Mouse (Mus musculus) activated CD4-positive, CD25-positive, alpha-beta regulatory T cell, adult 4 months (primary cell): ENCODE measurements around the gene Hdgfl2. TPM values are rescaled to one million over a fixed set of nuclear protein-coding genes. Genes with fewer than 3 reads are reported as not detected.
"Not testable (repeated sequence)": the region's sequence is repeated elsewhere in the genome, so short reads cannot be mapped to it uniquely, and the experiment has no call there.

Source experiments
- ATAC-seq: one replicate; pipeline ENCODE4 v1.8.0; 2017
- polyA plus RNA-seq, 2 experiments: library from polyadenylated mRNA; unstranded; fragments of 100-300 nt; shearing (Covaris generic); gene quantifications; one replicate each; pipeline ENCODE4 v1.2.1; 2017

Gene Hdgfl2
- polyA plus RNA-seq, 2 experiments from 2014 or later, result 35.7 to 44.6 TPM

DNA sequence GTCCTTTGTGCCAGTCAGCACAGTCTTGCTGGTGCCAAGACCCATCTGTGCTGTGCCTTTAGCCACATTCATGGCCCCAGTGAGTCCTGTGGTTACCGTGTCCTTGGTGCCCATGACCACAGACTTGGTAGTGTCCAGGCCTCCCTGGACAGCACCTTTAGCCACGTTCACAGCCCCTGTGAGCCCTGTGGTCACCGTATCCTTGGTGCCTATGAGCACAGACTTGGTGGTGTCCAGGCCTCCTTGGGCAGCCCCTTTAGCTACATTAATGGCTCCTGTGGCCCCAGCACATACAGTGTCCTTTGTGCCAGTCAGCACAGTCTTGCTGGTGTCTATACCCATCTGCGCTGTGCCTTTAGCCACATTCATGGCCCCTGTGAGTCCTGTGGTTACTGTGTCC is 27.0 kb downstream of the Hdgfl2 start:
- ATAC-seq, result not testable (repeated sequence)

DNA sequence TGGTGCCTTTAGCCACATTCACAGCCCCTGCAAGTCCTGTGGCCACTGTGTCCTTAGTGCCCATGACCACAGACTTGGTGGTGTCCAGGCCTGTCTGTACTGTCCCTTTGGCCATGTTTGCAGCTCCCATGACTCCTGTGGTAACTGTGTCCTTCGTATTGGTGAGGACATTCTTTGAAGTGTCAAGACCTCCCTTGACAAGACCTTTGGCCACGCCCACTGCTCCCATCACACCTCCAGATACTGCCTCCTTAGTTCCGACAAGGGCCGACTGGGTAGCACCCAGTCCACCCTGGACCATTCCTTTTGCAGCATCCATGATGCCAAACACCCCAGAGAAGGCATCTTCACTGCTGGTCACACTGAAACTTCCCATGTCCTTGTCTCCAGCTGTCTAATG is 27.5 kb downstream of the Hdgfl2 start:
- ATAC-seq, result no peak

DNA sequence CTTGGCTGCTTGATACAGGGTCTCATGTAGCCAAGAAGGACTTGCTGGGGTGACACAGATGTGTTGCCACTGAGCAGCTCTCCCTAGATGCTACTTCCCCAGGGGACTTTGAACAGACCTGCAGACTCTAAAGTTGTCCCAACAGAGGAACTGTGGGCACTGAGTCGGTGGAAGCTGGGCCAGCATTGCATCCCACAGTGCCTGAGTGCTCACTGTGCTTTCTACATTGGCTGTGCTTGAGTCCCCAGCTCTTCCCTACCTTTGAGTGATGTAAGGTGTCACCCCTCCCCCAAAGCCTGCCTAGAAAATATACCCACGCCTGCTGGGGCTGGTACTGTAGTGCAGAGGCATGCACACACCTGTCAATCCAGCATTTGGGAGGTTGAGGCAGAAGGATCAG is 28.3 kb downstream of the Hdgfl2 start:
- ATAC-seq, result no peak

DNA sequence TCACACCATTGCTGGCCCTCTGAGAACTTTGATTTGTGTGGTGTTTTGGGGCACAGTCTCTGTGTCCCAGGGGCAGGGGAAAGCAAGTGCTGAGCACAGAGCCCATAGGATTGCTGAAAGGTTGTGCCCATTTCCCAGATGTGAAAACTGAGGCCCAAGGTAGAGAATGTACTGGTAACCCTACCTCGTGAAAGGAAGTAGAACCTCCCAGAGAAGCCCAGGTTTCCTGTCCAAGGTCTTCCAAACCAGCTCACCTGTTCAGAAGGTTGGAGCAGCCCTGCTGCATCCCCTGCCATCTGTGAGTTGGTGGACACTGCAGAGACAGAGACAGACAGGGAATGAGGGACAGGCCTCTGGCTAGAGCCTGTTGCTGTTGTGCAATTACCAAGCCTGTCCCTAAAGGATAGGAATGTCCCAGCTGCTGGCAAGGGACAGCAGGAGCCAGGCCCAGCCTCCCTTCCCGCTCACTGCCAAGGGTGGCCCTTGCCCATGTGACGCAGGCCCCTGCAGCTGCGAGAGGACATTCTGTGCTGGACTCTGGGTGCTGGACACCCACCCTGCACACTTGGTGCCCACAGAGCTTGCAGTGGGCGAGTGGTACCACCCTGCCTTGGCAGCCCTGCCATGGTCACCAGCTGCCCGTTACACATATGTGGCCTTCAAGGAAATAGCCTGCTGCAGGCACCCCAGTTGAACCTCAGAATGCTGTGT is 29.1 kb downstream of the Hdgfl2 start:
- ATAC-seq, result no peak

DNA sequence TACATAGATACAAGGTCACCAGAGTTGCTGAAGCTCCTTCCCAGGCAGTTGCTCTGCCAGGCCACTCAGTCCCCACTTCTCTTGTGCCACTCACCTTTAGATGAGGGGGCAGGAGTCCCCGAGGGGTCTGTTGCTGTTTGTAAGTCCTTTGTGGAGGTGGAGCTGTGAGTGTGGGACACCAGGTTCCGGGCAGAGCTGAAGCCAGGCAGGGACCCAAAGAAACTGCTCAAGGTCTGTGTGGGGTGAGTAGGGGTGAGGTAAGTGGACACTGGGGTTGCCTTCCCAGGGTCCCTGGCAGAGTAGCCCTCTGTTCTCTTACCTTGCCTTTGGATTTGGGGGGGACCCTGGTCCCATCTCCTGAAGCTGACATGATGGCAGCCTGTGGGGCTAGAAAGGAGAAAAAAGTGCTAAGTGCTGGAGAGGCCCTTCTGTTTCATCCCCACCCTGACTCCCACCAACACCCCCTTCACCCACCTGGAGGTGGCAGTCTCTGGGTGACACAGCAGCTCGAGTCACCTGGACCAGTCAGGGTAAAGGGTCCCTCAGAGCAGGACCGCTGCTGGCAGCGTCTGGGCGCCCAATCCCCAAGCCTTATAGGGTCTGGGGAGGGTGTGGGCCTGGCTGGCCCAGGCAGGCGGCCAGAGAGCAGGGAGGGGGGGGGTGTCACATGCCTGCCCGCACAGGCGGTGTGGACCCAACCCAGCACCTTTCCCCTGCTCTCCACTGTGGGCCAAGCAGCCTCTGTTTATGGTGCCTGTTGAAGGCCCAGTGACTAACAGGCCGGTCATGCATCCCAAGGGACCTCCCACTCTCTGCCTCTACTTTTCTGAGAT is 30.0 kb downstream of the Hdgfl2 start, which contains the start of gene Plin4:
Plin4 (minus strand) TSS at position 585 of the 833 bp plus-strand sequence.
- ATAC-seq, result no peak

DNA sequence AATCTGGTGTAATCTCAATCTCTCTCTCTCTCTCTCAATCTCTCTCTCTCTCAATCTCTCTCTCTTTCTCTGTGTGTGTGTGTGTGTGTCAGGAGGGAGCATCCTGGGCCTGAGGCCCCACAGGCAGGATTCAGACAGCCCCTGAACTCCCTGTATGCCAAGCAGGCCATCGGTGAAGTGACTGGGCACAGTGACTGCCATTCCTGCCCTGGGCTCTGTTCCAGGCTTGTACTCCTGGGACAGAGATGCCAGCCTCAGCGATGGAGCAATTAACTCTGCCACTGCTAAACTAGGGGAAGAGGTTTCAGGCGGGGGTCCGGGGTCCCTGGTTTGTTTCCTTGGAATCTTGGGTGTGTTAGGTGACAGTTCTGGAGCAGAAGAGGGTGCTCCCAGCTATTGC is 31.1 kb downstream of the Hdgfl2 start:
- ATAC-seq, result no peak

DNA sequence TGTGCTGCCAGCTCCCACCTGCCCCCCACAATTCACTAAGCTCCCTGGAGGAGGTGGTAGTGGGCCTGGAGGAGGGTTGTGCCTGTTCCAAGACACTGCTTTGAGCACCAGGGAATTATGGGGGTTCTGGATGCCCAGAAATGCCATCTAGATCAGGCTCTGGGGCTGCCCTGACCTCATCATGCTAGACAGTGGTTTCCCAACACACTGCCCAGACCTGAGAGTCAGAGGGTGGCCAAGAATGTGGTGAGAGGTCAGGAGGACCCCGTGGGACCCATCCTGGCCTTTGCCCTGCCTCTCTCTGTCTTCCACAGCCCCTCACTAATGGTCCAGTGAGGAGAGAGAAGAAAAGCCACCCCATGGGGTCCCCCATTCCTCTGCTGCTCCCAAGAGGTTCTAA is 31.6 kb downstream of the Hdgfl2 start:
- ATAC-seq, result no peak

DNA sequence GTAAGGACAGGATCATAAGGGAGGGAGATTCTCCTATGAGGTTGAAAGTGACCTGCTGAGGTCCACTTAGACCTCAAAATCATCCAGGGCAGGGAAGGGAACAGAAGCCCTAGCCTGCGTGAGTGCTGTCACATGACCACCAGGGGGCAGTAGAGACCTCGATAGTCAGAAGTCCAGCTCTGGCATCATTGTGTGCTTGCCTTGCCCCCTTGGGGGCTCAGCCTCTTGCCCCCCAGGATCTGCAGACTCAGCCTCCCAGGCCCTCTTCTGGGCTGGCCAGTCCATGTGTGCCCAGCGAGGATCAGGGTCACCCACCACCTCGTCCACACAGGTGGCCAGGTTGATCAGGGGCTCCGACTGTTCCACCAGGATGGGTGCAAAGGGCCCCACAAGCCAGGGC is 32.4 kb downstream of the Hdgfl2 start:
- no peak for ATAC-seq

DNA sequence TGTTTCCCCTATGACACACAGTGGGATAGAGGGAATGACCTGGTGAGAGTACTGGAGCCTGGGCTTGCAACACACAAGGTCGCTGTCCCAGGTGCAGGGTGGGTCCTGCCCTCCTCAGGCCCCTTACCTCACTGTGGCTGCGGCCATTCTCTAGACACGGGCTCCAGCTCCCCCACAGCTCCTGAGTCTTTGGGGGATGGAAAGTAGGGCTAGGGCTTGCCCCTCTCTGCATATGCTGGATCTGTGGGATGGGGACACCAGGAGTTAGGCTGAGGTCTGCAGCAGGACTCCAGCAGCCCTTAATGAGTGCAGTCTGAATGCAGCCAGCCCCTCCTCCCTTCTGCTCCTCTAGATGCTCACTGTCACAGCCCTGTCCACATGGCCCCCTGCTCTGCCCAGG is 33.3 kb downstream of the Hdgfl2 start:
- ATAC-seq, result no peak

DNA sequence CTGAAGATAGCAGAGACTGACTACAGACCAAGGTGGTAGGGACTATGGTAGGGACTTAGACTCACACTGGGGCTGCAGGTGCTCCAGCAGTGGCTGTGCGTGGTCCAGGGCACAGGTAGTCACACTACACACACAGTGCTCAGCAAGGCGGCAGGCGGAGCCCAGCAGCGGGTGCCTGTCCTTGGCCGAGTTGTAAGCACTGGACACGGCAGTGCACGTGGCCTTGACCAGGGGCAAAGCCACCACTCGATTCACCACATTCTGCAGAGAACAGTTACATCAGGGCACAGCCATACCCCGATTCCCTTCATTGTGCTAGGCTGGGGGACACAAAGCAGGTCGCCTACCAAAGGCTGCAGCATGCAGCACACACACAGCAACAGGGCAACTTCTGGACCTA is 36.8 kb downstream of the Hdgfl2 start:
- no peak for ATAC-seq

DNA sequence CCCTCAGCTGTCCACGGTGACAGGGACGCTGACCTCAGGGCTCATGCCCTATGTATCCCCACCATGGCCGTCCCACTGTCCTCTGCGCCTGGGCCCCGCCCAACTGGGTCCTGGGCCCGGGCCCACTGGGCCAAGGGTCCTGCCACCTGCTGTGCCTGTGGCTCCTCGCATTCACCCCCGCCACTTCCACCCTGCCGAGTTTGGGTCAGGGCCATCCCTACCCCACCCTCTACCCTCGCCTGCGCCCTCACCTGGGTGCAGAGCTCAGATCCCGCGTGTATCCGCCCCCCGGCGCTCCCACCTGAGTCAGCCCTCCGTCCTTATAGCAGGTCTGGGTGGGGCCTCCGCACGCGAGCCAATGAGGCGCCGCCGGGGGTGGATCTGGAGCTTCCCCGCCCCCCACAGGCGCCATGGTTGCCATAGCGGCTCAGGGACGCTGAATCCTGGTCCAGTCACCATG is 37.8 kb downstream of the Hdgfl2 start, which contains the start of gene Plin5:
Plin5 (minus strand) TSS at position 346 of the 460 bp plus-strand sequence.
- ATAC-seq, result no peak

DNA sequence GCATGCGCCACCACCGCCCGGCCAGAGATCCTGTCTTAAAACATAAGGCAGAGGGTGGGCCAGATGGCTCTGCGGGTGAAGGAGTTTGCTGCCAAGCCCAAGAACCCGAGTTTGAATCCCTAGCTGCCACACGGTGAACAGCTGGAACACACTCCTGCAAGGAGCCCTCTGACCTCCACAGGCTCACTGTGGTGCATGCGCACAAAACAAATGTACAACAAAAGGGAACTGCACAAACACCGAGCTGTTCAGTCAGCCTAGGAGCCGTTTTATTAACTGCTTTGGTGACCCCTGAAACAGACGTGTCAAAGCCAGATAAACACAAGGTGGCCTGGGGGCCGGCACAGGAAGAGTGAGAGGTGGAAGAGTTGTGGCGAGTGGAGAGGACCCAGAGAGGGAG is 40.0 kb downstream of the Hdgfl2 start:
- ATAC-seq, result no peak

DNA sequence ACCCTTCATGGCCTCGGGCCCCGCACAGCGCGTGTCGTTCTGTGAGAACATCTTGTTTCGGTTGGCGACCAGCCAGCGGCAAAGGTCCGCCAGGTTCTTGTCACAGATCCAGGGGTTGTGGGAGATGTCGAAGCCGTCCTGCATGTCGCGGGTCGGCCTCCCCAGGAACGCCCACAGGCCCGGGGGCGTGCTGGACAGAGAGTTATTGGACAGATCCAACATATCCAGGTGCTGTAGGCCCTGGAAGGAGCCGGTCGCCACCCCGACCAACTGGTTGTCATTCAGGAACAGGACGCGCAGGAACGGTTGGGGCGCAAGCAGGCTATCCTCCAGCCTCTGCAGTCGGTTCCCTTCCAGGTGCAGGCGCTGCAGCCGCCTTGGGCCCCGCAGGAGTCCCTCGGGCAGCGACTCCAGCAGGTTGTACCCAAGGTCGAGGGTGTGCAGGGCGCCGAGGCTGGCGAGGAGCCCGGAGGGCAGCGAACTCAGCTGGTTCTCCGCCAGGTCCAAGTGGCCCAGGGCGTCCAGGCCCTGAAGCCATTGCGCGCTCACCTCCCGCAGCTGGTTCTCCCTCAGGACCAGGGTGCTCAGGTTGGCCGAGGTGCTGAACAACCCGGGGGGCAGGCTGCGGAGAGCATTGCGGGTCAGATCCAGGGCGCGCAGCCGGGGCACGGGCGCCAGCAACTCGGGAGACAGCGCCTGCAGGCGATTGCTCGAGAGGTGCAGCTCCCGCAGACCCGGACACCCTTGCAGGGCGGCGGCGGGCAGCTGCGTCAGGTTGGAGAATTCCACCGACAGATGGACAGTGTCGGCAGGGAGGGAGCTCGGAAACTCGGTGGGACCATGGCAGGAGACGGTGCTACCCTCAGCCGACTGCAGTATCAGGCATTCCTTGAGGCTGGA is 40.8 kb downstream of the Hdgfl2 start:
- no peak for ATAC-seq

DNA sequence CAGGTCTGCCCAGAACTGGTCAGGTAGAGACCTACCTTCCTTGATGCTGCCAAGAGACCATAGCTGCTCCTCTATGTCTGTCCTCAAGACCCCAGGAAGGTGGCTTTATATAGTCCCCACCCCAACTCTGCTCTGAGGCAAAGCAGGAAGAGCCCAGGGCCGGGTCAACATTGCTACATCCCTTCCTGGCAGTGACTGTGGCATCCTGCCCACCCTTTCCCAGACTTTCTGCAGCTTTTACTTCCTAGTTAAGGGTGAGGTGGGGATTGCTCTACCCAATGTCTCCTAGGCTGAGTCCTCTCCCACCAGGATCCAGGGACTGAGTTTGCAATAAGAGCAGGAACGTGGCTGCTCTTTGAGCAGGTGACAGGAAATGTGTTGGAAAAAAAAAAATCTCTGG is 42.4 kb downstream of the Hdgfl2 start, which contains the start of gene Lrg1:
Lrg1 (minus strand) TSS at position 176 of the 400 bp plus-strand sequence.
- ATAC-seq, result no peak

DNA sequence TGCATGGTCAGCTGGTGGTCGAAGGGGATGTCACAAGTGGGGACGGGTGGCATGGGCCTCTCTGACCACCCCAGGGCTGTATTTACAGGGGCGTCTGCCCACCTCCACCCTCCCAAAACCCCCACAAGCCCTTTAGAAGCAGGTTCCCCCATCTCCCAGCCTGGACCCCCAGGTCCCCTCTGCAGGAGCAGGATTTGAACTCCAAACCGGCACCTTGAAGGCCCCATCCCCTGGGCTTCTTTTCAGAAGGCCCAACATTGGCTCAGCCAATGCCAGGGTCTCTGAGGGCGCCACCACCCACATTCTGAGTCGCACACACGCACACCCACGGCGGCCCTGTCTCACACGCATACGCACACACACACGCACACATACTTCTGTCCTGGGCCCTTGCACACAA is 43.7 kb downstream of the Hdgfl2 start:
- ATAC-seq, result no peak

DNA sequence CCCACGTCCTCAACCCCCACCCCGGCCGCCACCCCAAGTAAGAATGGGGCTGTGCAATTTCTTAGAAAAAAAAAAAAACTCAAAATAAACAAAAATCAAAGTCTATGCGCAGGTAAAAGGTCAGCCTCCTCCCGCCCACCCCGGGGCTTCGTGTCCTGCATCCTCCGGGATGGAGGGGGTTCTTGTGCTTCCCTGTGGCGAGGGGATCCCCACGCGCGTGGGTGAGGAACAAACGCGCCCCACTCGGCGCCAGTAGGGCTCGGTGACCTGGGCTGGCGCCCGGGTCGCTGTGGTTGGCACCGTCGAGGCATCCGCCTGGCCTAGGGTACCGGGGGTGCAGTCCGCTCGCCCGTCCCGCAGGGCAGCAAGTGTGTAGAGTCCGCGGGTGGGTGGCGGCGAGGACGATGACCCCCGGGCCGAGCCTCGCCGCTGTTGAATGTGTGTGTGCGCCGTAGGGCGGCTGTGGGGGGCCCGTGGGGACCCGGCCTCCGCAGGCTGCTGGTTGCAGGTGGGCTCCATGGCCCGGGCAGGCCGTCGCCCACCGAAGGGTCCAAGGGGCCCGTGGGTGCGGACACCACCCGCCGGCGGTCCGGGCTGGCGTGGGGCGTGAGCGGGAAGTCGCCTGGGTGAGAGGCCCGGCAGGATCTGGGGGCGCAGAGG is 44.4 kb downstream of the Hdgfl2 start:
- no peak for ATAC-seq

DNA sequence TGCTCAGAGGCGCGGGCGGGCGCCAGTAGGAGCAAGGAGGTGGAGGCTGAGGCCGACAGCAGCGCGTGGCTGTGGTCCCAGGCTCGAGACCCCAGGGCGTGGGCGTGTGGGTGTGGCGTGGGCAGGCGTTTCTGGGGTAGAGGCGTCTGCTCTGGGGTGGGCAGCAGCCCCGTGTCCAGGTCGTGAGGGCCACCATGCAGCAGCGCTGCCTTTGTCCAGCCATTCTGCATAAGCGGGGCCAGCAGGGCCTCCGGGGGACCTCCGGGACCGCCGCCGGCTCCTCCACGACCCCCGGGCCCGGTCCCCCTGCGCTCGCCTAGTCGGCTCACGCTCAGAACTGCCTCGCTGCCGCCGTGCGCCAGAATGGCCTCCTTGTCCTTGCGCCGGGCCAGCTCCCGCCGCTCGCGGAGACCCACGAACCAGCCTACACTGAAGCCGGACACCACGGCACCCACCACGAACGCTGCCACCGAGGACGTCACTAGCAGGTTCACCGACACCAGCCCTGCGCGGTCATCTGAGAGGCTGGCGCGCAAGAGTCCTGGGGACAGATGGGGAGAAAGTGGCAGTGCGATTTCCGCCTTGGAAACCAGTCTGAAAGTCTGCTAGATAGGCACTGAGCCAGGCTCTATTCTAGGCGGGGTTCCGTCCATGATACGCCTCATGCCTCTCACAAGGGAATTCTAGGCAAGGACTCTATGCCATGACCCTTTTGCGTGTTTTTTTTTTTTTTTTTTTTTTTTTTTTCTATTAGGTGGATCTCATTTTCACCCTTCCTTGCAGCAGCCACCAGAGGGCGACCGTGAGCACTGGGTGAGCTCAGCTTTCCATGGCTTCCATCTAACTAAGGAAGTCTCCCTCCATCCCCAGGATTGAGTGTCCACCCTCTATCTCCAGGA is 45.2 kb downstream of the Hdgfl2 start:
- no peak for ATAC-seq

DNA sequence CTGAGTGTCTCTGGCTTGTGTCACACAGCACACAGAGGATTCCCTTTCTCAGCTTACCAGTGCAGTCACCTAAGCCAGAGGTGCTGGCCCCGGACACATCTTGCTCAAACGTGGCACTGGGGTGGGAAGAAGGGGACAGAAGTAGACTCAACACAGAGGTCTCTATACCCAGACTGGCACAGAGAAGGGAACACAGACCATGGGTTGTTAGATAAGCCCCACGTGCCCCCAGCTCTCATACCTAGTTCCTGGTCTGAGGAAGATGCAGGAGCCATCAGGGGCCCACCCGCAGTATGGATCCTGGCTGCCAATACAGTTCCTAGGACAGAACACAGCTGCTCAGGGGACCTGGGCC is 45.8 kb downstream of the Hdgfl2 start:
- no peak for ATAC-seq

DNA sequence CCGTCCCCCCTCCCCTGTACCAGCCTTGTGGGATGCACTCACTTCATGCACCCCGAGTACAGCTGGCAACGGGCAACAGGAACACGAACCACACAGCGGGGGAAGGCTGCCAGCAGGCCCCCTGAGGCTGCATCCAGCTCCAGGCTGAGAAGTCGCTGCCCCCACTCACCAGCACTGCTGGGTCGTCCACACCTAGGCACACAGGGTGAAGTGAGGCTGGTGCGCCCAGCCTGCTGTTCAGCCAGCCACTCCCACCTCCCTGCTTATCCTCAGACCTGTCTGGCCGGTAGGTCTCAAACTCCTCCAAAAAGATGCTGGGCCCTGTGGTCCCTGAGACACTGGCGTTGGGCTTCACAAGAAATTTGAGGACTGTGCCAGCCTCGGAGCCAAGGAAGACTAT is 46.7 kb downstream of the Hdgfl2 start:
- ATAC-seq, result no peak

DNA sequence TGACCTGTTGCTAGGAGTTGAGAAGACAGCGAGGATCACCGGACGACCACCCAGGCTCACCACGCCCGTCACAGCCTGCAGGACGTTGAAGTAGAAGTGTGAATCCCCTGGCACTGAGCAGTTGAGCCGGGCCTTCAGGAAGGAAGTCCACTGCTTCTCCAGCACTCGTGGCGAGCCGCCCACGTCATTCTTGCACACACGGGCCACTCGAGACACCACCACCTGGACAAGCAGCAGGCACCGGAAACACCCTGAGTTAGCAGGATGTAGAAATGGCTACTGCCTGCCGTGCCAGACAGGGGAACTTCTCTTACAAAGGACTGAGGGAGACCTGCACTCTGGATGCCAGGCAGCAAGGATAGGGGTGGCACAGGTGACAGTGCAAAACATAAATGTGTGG is 48.8 kb downstream of the Hdgfl2 start:
- no peak for ATAC-seq

DNA sequence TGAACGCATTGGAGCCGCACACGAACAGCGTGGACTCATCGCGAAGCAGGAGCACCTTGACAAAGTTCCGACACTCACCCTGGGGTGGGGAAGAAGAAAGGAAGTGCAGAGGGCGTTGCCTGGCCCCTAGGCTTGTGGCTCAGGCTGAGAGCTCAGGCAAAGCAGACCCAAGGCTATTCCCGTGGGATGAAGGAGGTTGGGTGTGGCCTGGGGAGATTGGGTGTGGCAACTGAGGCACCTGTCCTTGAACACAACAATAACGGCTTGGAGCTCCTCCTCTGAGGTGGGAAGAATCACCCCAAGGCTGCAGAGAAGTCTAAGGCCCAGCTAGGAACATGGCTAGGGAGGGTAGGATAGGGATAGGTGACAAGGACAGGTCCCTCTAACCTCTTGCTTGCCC is 51.7 kb downstream of the Hdgfl2 start:
- ATAC-seq, result no peak
